ENCODE assay signal across 10 mouse cellular contexts in the genomic region with DNA sequence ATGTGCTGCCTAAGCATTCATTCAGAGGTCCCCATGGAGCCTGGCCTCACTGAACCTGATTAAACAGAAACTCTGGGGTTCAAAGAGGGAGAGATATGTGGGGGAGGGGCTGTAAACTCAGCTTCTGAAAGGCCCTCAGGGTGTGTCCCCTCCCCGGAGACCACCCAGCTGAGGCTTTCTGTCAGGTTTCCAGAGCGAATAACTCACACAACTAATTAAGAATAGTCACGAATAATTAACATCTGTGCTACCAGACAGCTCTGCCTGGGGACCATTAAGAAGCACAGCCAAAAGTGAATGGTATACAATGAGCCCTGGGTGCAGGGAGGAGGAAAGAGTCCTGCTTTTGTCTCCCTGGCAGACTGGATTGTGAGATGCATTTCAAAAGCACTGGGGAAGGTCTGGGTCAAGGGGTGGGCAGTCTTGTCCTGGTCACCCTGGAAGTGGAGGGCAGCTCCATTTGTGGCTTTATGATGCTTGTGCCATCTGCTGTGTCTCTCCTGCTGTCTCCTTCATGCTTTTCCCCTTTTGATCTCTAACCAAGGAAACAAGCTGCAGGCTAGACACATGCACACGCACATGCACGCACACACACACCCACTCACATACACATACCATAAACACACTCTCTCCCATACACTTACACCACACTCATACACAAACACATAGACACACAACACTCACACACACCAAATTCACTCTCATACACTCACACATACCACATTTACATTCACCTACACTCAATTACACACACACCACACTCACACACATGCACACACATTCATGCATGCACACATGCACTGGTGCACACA. TPM values are rescaled to one million over a fixed set of nuclear protein-coding genes. Genes with fewer than 3 reads are reported as not detected.
A peak's percentile ranks its signal among the peaks of the same experiment; 100 is the strongest.
DNase-seq lines count a peak whose midpoint lies in the region; ATAC-seq and TF ChIP-seq lines count a peak whose summit lies in the region.
"Had no signal": no experiment of that assay in that cellular context is flagged by ENCODE, and none has a peak within 500 bp of the region (broad histone marks: within the 10 kb centered on the region; RNA-seq: fewer than 3 reads in every experiment).

No protein-coding gene starts in this region.

- no peaks in the 10 kb centered on the region for H3K9me3 ChIP-seq in forebrain, embryonic 15.5 days
- H3K9me3 ChIP-seq in midbrain, embryonic 10.5 days (replicated peaks) = peaks cover 4% of the 10 kb centered on the region; the same call in 1 of the 2 replicates
- 0 out of 2 replicates have a peak, but pooled peaks cover 3% of the 10 kb centered on the region for H3K9me3 ChIP-seq in heart, embryonic 12.5 days (replicated peaks)
- no peaks in the 10 kb centered on the region for H3K9me3 ChIP-seq in lung, postnatal 0 days (ENCODE audit: low read length)

- peak; percentile 19 to 24 for DNase-seq in right cerebral cortex, postnatal 10 days (ENCODE audit: low spot score in 2 of 2)
- no peak for DNase-seq in right cerebral cortex, postnatal 4 days
- peak; percentile 70 for DNase-seq in midbrain, embryonic 10.5 days (ENCODE audit: low spot score)
- peak; percentile 11 for DNase-seq in yolk sac, embryonic 10.5 days (ENCODE audit: low spot score)
- DNase-seq in lung, postnatal 0 days (ENCODE audit: low spot score) = no peak
- no peak for DNase-seq in layer of hippocampus, postnatal 25 days (ENCODE audit: extremely low spot score in 1 of 2, low spot score in 1 of 2)
- DNase-seq: heart, postnatal 10 days had no signal

- no peaks in the 10 kb centered on the region for H3K36me3 ChIP-seq in forebrain, embryonic 15.5 days
- no peaks in the 10 kb centered on the region for H3K36me3 ChIP-seq in midbrain, embryonic 10.5 days
- H3K36me3 ChIP-seq in heart, embryonic 12.5 days = no peaks in the 10 kb centered on the region
- no peaks in the 10 kb centered on the region for H3K36me3 ChIP-seq in lung, postnatal 0 days (ENCODE audit: insufficient read depth, low read length)

- no peak overlapping the region for H3K4me3 ChIP-seq in forebrain, embryonic 15.5 days
- H3K4me3 ChIP-seq in midbrain, embryonic 10.5 days = peak overlapping the region; percentile 12; the same call in 1 of the 2 replicates
- no peak overlapping the region for H3K4me3 ChIP-seq in heart, embryonic 12.5 days
- H3K4me3 ChIP-seq in lung, postnatal 0 days (ENCODE audit: low read depth, low read length) = no peak overlapping the region

- no peak overlapping the region for H3K4me2 ChIP-seq in forebrain, embryonic 15.5 days (replicated peaks)
- no peak overlapping the region for H3K4me2 ChIP-seq in heart, embryonic 12.5 days
- H3K4me2 ChIP-seq in lung, postnatal 0 days (replicated peaks; ENCODE audit: low read depth, low read length) = no peak overlapping the region
- H3K4me2 ChIP-seq: liver, embryonic 11.5 days had no signal

- no peak overlapping the region for H3K9ac ChIP-seq in forebrain, embryonic 15.5 days (replicated peaks)
- H3K9ac ChIP-seq in heart, embryonic 12.5 days = no peak overlapping the region
- no peak overlapping the region for H3K9ac ChIP-seq in lung, postnatal 0 days (replicated peaks; ENCODE audit: low read depth)

- peaks cover 14% of the 10 kb centered on the region for H3K4me1 ChIP-seq in forebrain, embryonic 15.5 days
- H3K4me1 ChIP-seq in midbrain, embryonic 10.5 days = peaks cover 23% of the 10 kb centered on the region
- H3K4me1 ChIP-seq in heart, embryonic 12.5 days (replicated peaks) = no peaks in the 10 kb centered on the region; the same call in 1 of the 2 replicates
- H3K4me1 ChIP-seq in lung, postnatal 0 days (ENCODE audit: insufficient read depth, low read depth, low read length) = no peaks in the 10 kb centered on the region

- peak; percentile 91 for ATAC-seq in forebrain, embryonic 15.5 days (replicated peaks)
- ATAC-seq in heart, embryonic 12.5 days (ENCODE audit: insufficient number of reproducible peaks, low FRiP score) = no peak
- no peak for ATAC-seq in lung, postnatal 0 days

- TF ChIP-seq EP300 in lung, postnatal 0 days (IDR thresholded peaks at IDR 0.05) = no peak

- peak overlapping the region; percentile 72 for H3K27ac ChIP-seq in forebrain, embryonic 15.5 days (replicated peaks)
- H3K27ac ChIP-seq in midbrain, embryonic 10.5 days (replicated peaks) = peak overlapping the region; percentile 79
- no peak overlapping the region for H3K27ac ChIP-seq in heart, embryonic 12.5 days (ENCODE audit: poor library complexity, severe bottlenecking)
- no peak overlapping the region for H3K27ac ChIP-seq in lung, postnatal 0 days (ENCODE audit: low read length)

- WGBS in forebrain, embryonic 15.5 days = 6% methylated on average over 5 of the region's 5 CpGs
- WGBS in midbrain, embryonic 10.5 days = 25% methylated on average over 5 of the region's 5 CpGs
- 54% methylated on average over 5 of the region's 5 CpGs for WGBS in heart, embryonic 12.5 days
- 39% methylated on average over 5 of the region's 5 CpGs for WGBS in lung, postnatal 0 days

- no peak for TF ChIP-seq CTCF in lung, postnatal 0 days (IDR thresholded peaks at IDR 0.05)

- H3K27me3 ChIP-seq in forebrain, embryonic 15.5 days = no peaks in the 10 kb centered on the region
- no peaks in the 10 kb centered on the region for H3K27me3 ChIP-seq in midbrain, embryonic 10.5 days (ENCODE audit: low read depth, poor library complexity, severe bottlenecking)
- no peaks in the 10 kb centered on the region for H3K27me3 ChIP-seq in heart, embryonic 12.5 days (replicated peaks)
- no peaks in the 10 kb centered on the region for H3K27me3 ChIP-seq in lung, postnatal 0 days (replicated peaks; ENCODE audit: insufficient read depth, low read length)

RNA-seq across cellular contexts. Expression of a gene that starts 49.7 kb away (rescaled TPM):
- polyA plus RNA-seq in forebrain, embryonic 15.5 days (2015; fragmentation: Nextera tagmentation; extraction: Ambion mirVana) = 49.0 and 51.0 TPM in 2 replicates
- 24.8 and 33.9 TPM in 2 replicates for polyA plus RNA-seq in midbrain, embryonic 10.5 days (2016; fragmentation: Nextera tagmentation; extraction: Ambion mirVana)
- 22.2 and 23.1 TPM in 2 replicates for polyA plus RNA-seq in heart, embryonic 12.5 days (2016; fragmentation: Nextera tagmentation; extraction: Ambion mirVana)
- polyA plus RNA-seq in lung, postnatal 0 days (2015; fragmentation: Nextera tagmentation; extraction: Ambion mirVana) = 11.1 and 11.7 TPM in 2 replicates
- total RNA-seq in layer of hippocampus, postnatal 25 days (2021) = 10 to 100 TPM; 26.8 to 35.0 TPM

Comparison
In these comparisons a context has a peak if more than half of its experiments do, and no peak if none do; other contexts are left out.
1. DNase-seq: peak in right cerebral cortex, postnatal 10 days (2 of 2), midbrain, embryonic 10.5 days (single experiment) and yolk sac, embryonic 10.5 days (single experiment); none in right cerebral cortex, postnatal 4 days (single experiment), lung, postnatal 0 days (single experiment) and layer of hippocampus, postnatal 25 days (0 of 2).
2. H3K27ac ChIP-seq: peak in forebrain, embryonic 15.5 days (single experiment) and midbrain, embryonic 10.5 days (single experiment); none in heart, embryonic 12.5 days (single experiment) and lung, postnatal 0 days (single experiment).